Mouse (Mus musculus) ES-Bruce4 (cell line): ENCODE measurements around the gene 1700123O20Rik.

Experiments
- EP300 ChIP-seq: IDR thresholded peaks from 2 replicates; pipeline ENCODE4 v1.6.1; 2011; ENCODE audit warnings: low read depth, low read length; ENCODE audit not compliant: insufficient read depth
- POLR2A ChIP-seq: IDR thresholded peaks from one replicate; pipeline ENCODE4 v1.8.1; 2011; ENCODE audit warnings: low read length; ENCODE audit not compliant: insufficient read depth

DNA sequence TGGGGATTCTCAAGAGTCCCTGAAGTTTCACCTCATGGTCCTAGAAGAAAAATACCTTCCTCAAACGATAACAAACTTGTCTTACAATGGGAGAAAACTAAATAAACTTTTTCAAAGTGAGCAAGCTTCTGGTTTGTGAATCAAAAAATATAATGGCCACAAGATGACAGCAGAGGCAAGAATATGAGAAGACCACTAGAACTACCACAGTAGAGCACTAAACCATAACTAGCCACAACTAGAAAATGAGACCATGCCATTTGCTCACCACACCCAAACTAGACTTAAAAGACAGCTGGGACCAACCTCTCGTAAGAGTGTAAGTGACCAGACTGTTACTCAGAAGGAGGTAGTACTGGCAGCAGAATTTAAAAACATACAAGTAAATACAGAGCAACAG, 26.0 kb upstream of the 1700123O20Rik start:
- no peak for TF ChIP-seq POLR2A
- no peak for TF ChIP-seq EP300
